Mouse (Mus musculus): Measurements from ENCODE around the gene Asic3. TPM values are rescaled to one million over a fixed set of nuclear protein-coding genes. Genes with fewer than 3 reads are reported as not detected.

The Asic3 gene
- total RNA-seq (2021), result under 1 TPM in 1 of 2 experiments, not detected in 1; 0.73 TPM

DNA sequence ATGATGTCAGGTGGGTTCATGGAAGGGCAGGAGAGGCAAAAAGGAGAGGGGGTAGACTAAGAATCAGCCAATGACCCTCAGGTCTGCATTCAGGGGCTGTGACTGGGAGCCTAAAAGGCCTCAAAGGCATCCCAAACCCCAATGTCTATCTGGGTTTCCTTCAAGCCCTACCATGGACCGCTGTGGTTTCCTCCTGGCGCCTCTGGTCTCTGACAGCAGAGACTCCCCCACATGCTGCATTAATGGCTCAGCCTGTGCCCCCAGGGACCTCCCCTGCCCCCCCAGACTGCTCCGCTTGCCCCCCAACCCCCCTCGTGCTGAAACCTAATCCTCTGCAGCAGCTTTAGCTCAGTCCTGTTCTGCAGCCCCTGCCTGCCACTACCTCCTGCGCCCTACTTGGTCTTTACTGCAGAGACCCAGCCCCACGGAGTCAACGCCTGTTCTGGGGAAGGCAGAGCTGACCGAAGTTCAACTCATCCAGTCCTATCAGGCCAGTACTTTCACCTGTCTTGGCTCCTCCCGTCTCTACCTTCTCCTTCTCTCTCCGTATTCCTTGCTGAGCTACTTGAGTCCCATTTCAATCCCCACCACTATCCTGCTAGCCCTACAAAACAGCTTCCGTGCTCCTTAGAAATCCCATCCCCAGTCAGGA is at the start of gene Asic3:
TSS of gene Asic3 (plus strand) at position 351 of the 652 bp plus-strand sequence.
- DNase-seq (ENCODE audit: low spot score in 2 of 2), result no peak
- intact Hi-C loops (cut with DNase I), result no loop called here

DNA sequence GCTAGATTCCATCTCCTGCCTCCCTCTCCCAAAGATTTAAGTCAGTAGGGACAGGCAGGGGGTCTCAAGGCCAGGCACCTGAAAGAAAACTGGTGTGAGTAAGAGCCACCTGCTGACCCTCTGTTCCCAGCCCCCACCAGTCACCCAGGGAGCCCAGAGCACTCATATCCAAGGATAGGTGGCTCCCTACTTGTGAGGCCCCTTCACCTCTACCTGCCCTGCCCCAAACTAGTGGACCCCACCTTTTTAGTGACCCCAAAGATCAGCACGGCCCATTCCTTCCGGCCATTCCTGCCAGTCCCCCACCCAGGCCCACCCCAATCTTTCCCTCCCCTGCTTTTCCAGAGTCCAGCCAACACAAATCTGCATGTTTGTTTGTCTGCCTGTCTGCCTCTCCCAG is 49.7 kb upstream of the Asic3 start:
- DNase-seq (ENCODE audit: low spot score in 2 of 2), result no peak
- intact Hi-C loops (cut with DNase I), result loop anchor here (5.0 kb wide), 1 partner anchor 196 kb away; no protein-coding TSS in a partner anchor

DNA sequence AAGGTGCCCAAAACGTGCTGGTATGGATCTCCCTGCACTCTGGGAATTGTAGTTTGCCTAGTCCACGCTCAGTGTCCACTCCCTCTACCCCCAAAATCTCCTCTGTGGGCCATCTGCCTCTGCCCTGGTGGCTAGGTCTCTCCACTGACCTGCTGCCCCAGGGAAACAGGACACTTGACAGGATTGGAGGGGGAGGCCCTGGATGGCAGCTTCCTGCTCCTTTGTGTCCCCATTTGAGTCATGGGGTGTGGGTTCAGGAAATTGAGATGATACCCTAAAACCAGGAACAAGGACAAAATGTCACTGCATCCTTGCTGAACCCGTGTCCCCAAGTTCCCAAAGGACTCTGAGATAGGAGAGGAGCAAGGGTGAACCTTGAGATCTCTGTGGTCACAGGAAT is 49.1 kb upstream of the Asic3 start:
- intact Hi-C loops (cut with DNase I), result loop anchor here (5.0 kb wide), 1 partner anchor 197 kb away; no protein-coding TSS in a partner anchor

GRCm38 (mm10) chr5:24364508-24364907 is 48.7 kb upstream of the Asic3 start, which contains the start of gene Nos3:
Gene Nos3, plus strand, starts transcription at chr5:24364810.
- no peak for DNase-seq (ENCODE audit: low spot score in 2 of 2)
- intact Hi-C loops (cut with DNase I), result loop anchor here (5.0 kb wide), 1 partner anchor 197 kb away; no protein-coding TSS in a partner anchor

More for the DNA sequence above, 49.1 kb upstream of the Asic3 start:
- DNase-seq (ENCODE audit: low spot score in 2 of 2), result no peak

GRCm38 (mm10) chr5:24364963-24365362 is 48.2 kb upstream of the Asic3 start:
- intact Hi-C loops (cut with DNase I), result loop anchor here (5.0 kb wide), 1 partner anchor 198 kb away; no protein-coding TSS in a partner anchor
- no peak for DNase-seq (ENCODE audit: low spot score in 2 of 2)

DNA sequence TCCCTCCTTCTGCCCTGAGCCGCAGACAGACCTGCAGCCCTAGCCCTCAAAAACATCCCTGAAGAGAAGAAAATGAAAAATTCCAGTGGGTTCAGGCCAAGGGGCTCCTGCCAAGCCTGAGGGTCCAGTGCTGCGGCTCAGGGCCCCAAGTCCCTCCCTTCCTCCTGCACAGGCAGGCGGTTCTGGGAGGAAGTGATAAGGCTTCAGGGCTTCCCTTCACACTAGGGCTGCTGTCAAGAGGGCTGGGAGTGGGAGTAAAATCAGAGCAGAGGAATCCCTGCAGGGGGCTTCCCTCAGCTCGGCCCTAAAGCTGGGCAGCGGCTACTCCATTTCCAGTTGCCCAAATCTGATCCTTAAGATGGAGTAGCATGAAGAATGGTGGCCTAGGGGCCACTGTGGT is 47.7 kb upstream of the Asic3 start:
- intact Hi-C loops (cut with DNase I), result no loop called here
- DNase-seq (ENCODE audit: low spot score in 2 of 2), result no peak

GRCm38 (mm10) chr5:24366426-24366825 is 46.8 kb upstream of the Asic3 start:
- no peak for DNase-seq (ENCODE audit: low spot score in 2 of 2)
- intact Hi-C loops (cut with DNase I), result no loop called here

DNA sequence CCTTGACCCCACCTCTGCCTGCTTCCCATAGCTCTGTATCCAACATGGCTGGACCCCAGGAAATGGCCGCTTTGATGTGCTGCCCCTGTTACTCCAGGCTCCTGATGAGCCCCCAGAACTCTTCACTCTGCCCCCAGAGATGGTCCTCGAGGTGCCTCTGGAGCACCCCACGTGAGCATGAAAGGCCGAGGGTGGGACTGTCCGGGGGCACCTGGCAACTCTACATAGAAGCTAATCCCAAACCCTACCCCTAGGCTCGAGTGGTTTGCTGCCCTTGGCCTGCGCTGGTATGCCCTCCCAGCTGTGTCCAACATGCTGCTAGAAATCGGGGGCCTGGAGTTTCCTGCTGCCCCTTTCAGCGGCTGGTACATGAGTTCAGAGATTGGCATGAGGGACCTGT is 43.4 kb upstream of the Asic3 start:
- intact Hi-C loops (cut with DNase I), result no loop called here

GRCm38 (mm10) chr5:24373807-24374206 is 39.4 kb upstream of the Asic3 start:
- no peak for DNase-seq (ENCODE audit: low spot score in 2 of 2)
- intact Hi-C loops (cut with DNase I), result no loop called here

More for the DNA sequence above, 43.4 kb upstream of the Asic3 start:
- DNase-seq (ENCODE audit: low spot score in 2 of 2), result no peak

GRCm38 (mm10) chr5:24374216-24374615 is 39.0 kb upstream of the Asic3 start:
- no peak for DNase-seq (ENCODE audit: low spot score in 2 of 2)
- intact Hi-C loops (cut with DNase I), result no loop called here

DNA sequence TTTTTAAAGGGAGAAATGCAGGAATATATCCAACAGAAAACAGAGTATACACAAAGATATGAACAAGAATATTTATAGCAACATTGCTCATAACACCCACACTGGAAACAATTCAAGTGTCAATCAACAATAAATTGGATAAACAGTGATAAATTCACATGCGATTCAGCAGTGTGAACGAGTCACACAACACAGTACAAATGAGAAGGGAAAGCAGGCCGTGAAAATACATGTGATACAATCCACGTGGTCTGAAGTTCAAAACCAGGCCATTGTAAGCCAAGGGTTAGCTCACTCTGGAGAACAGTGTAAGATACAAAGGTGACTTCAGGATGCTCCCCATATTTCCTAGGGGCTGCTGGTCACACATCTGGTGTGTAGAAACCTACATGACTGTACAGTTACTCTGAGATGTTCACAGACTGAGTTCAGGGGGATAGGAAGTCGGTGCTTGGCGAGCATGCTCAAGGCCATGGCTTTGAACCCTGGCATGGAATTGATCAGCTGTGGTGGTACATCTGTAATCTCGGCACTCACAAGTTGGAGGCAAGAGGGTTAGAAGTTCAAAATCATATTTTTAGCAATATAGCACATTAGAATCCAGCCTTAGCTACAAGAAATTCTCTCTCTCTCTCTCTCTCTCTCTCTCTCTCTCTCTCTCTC is 38.4 kb upstream of the Asic3 start:
- intact Hi-C loops (cut with DNase I), result no loop called here
- no peak for DNase-seq (ENCODE audit: low spot score in 2 of 2)

- intact Hi-C loops (cut with DNase I), result no loop called here
- no peak for DNase-seq (ENCODE audit: low spot score in 2 of 2)
Observed at GRCm38 (mm10) chr5:24378700-24379099, 34.5 kb upstream of the Asic3 start.

DNA sequence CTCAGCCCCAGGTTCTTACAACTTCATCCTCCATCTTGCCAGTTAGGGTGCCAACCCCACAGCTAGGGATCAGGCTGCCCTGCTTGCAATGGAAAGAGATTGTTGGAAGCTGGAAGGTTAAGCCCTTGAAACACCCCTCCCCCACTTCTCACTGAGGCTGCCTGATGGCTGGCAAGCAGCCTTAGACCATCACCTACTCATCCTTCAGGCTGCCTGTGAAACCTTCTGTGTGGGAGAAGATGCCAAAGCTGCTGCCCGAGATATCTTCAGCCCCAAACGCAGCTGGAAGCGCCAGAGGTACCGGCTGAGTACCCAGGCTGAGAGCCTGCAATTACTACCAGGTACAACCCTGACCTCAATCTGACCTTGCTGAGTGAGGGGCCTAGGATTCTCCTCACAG is 33.7 kb upstream of the Asic3 start:
- intact Hi-C loops (cut with DNase I), result no loop called here
- DNase-seq (ENCODE audit: low spot score in 2 of 2), result peak; percentile 26 to 54

GRCm38 (mm10) chr5:24380499-24380898 is 32.7 kb upstream of the Asic3 start:
- DNase-seq (ENCODE audit: low spot score in 2 of 2), result no peak
- intact Hi-C loops (cut with DNase I), result no loop called here

- intact Hi-C loops (cut with DNase I), result no loop called here
- DNase-seq (ENCODE audit: low spot score in 2 of 2), result no peak
Observed at GRCm38 (mm10) chr5:24381486-24381885, 31.7 kb upstream of the Asic3 start.

GRCm38 (mm10) chr5:24381988-24382387 is 31.2 kb upstream of the Asic3 start:
- DNase-seq (ENCODE audit: low spot score in 2 of 2), result no peak
- intact Hi-C loops (cut with DNase I), result no loop called here

DNA sequence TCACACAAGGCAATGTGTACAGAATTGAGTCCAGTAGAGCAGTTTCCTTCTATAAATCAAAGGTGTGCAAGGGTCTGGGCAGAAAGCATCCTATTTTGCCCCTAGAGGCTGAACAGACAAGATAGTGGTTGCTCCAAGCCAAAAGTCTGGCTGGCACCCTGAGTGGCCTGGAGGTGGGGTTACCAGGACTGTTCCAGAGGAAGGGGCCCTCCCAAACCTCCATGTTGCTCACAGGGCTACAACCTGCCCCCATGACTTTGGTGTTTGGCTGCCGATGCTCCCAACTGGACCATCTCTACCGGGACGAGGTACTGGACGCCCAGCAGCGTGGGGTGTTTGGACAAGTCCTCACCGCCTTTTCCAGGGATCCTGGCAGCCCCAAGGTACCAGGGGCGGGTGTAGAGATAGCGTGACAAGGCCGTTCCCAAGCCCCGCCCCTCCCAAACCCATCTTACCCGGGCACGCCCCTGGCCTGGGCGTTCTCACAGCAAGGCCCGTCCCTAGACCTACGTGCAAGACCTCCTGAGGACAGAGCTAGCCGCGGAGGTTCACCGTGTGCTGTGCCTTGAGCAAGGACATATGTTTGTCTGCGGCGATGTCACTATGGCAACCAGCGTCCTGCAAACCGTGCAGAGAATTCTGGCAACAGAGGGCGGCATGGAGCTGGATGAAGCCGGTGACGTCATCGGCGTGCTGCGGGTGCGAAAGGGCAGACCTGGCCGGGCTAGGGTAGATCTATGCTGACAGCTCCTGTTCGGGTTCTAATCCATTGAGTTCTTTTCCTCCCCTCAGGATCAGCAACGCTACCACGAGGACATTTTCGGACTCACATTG is 29.9 kb upstream of the Asic3 start:
- DNase-seq (ENCODE audit: low spot score in 2 of 2), result peak; percentile 94
- intact Hi-C loops (cut with DNase I), result no loop called here

DNA sequence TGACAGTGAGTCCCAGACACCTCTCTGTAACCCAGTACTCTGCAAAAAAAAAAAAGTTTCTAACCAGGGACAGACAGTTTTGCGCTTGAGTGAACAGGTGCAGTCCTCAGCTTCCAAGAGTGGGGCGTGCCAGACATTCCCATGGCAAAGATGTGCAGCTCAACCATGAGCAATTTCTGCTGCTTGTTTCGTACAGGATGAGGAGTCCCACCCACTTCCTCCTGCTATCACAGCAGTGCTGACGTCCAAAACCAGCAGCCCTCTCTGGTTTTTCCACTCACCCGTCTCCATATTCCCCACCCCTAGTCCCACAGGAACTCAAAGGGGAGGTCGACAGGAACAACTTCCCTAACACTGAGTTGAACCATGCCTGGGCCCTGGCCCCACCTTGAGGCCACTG is 28.8 kb upstream of the Asic3 start:
- intact Hi-C loops (cut with DNase I), result no loop called here
- peak in 1 of 2 experiments; percentile 86 for DNase-seq (ENCODE audit: low spot score in 2 of 2)

GRCm38 (mm10) chr5:24385374-24385773 is 27.8 kb upstream of the Asic3 start:
- intact Hi-C loops (cut with DNase I), result loop anchor here (5.0 kb wide), 1 partner anchor 33 kb away; the partner anchor contains the start of gene Kcnh2
- DNase-seq (ENCODE audit: low spot score in 2 of 2), result no peak
